Mouse (Mus musculus) cerebellum, adult 11-12 months (tissue): Measurements from ENCODE around the gene Cacng6.
"Not testable (repeated sequence)": the region's sequence is repeated elsewhere in the genome, so short reads cannot be mapped to it uniquely, and the experiment has no call there.

ENCODE experiments used
- DNase-seq: peaks from one replicate; pipeline ENCODE4 v3.0.0; 2022

Gene Cacng6

GRCm38 (mm10) chr7:3423895-3424294 is at the start of gene Cacng6:
TSS of gene Cacng6 (plus strand) at chr7:3424195.
- DNase-seq = no peak

GRCm38 (mm10) chr7:3376831-3377230 is 47.2 kb upstream of the Cacng6 start:
- no peak for DNase-seq

- no peak for DNase-seq
Observed at GRCm38 (mm10) chr7:3382123-3382522, 41.9 kb upstream of the Cacng6 start.

- no peak for DNase-seq
Observed at GRCm38 (mm10) chr7:3384807-3385319, 39.1 kb upstream of the Cacng6 start.

- DNase-seq = no peak
Observed at GRCm38 (mm10) chr7:3386036-3386730, 37.8 kb upstream of the Cacng6 start.

- no peak for DNase-seq
Observed at GRCm38 (mm10) chr7:3387761-3388160, 36.2 kb upstream of the Cacng6 start.

- no peak for DNase-seq
Observed at GRCm38 (mm10) chr7:3388885-3389284, 35.1 kb upstream of the Cacng6 start.

- DNase-seq = peak; percentile 49
Observed at GRCm38 (mm10) chr7:3389444-3390412, 34.3 kb upstream of the Cacng6 start.

- no peak for DNase-seq
Observed at GRCm38 (mm10) chr7:3390413-3391080, 33.4 kb upstream of the Cacng6 start, which contains the start of gene Cacng8. TSS of gene Cacng8 (plus strand) at chr7:3390683.

GRCm38 (mm10) chr7:3391081-3391451 is 32.9 kb upstream of the Cacng6 start:
- peak; percentile 48 for DNase-seq

GRCm38 (mm10) chr7:3391809-3392208 is 32.2 kb upstream of the Cacng6 start:
- DNase-seq = peak; percentile 36

- DNase-seq = no peak
Observed at GRCm38 (mm10) chr7:3397355-3397754, 26.6 kb upstream of the Cacng6 start.

- no peak for DNase-seq
Observed at GRCm38 (mm10) chr7:3397797-3398196, 26.2 kb upstream of the Cacng6 start.

GRCm38 (mm10) chr7:3398363-3398762 is 25.6 kb upstream of the Cacng6 start:
- not testable (repeated sequence) for DNase-seq

- no peak for DNase-seq
Observed at GRCm38 (mm10) chr7:3399937-3400336, 24.1 kb upstream of the Cacng6 start.

- DNase-seq = no peak
Observed at GRCm38 (mm10) chr7:3409729-3410520, 14.1 kb upstream of the Cacng6 start.

- peak; percentile 70 for DNase-seq
Observed at GRCm38 (mm10) chr7:3411160-3411941, 12.6 kb upstream of the Cacng6 start.

GRCm38 (mm10) chr7:3412036-3412435 is 12.0 kb upstream of the Cacng6 start:
- peak; percentile 29 for DNase-seq

- peak; percentile 44 for DNase-seq
Observed at GRCm38 (mm10) chr7:3414888-3415287, 9.1 kb upstream of the Cacng6 start.

GRCm38 (mm10) chr7:3415378-3415777 is 8.6 kb upstream of the Cacng6 start:
- peak; percentile 36 for DNase-seq

GRCm38 (mm10) chr7:3419941-3420340 is 4.1 kb upstream of the Cacng6 start:
- DNase-seq = no peak
